Mouse (Mus musculus) olfactory bulb, adult 2 months (tissue): ENCODE data around the gene Faxc.

Source experiments
- CTCF ChIP-seq: fragments of 200-500 bp; IDR thresholded peaks from 2 replicates; pipeline ENCODE4 v1.5.1; 2012; ENCODE audit warnings: low read depth, mild to moderate bottlenecking, low read length, moderate library complexity; ENCODE audit not compliant: insufficient read depth
- POLR2A ChIP-seq: fragments of 200-500 bp; IDR thresholded peaks from 2 replicates; pipeline ENCODE4 v1.6.1; 2012; ENCODE audit warnings: mild to moderate bottlenecking, low read depth, low read length, moderate library complexity; ENCODE audit not compliant: insufficient read depth

- TF ChIP-seq POLR2A (no peak), CTCF (no peak)
These were observed 55.7 kb downstream of the Faxc start for GRCm38 (mm10) chr4:21986857-21987256.
